26 mouse cellular contexts compared by ENCODE assay signal in the genomic region with DNA sequence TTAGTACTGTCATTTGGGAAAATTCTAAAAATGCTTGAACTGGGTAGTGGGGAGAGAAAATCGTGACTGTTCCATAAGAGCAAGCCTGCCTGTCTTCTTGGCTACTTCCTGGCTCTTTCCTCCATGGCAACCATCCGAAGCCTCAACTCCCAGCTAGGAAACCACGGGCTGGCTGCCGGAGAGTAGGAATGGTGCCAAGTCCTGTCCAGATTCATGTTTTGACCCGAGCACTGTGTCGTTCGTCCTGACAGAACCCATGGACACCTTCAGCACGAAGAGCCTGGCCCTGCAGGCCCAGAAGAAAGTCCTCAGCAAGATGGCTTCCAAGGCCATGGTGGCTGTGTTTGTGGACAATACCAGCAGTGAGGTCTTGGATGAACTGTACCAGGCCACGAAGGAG. TPM values are rescaled to one million over a fixed set of nuclear protein-coding genes. Genes with fewer than 3 reads are reported as not detected.
DNase-seq lines count a peak whose midpoint lies in the region; ATAC-seq and TF ChIP-seq lines count a peak whose summit lies in the region.
"Had no signal": no experiment of that assay in that cellular context is flagged by ENCODE, and none has a peak within 500 bp of the region (broad histone marks: within the 10 kb centered on the region; RNA-seq: fewer than 3 reads in every experiment).

No protein-coding gene starts in this region.

- no peak overlapping the region for H3K9ac ChIP-seq in embryonic facial prominence, embryonic 13.5 days
- H3K9ac ChIP-seq in limb, embryonic 13.5 days: peak overlapping the region; percentile 31; the same call in 1 of the 2 replicates
- H3K9ac ChIP-seq: liver, embryonic 14.5 days had no signal

- no peak for ATAC-seq in embryonic facial prominence, embryonic 13.5 days (ENCODE audit: insufficient number of reproducible peaks, insufficient read depth, low FRiP score, low TSS enrichment, low read depth)
- no peak for ATAC-seq in limb, embryonic 13.5 days (ENCODE audit: low FRiP score, low read depth)
- ATAC-seq: CD4-positive, CD25-positive, alpha-beta regulatory T cell, adult 4 months; intestine, embryonic 16.5 days had no signal

- no peaks in the 10 kb centered on the region for H3K9me3 ChIP-seq in embryonic facial prominence, embryonic 13.5 days
- no peaks in the 10 kb centered on the region for H3K9me3 ChIP-seq in limb, embryonic 13.5 days

- H3K4me1 ChIP-seq in embryonic facial prominence, embryonic 13.5 days: peaks cover 7% of the 10 kb centered on the region; the same call in 1 of the 2 replicates
- no peaks in the 10 kb centered on the region for H3K4me1 ChIP-seq in limb, embryonic 13.5 days

- peaks cover 37% of the 10 kb centered on the region for H3K36me3 ChIP-seq in embryonic facial prominence, embryonic 13.5 days
- H3K36me3 ChIP-seq in limb, embryonic 13.5 days: peaks cover 35% of the 10 kb centered on the region

- H3K4me3 ChIP-seq in gastrocnemius, adult 2 months: no peak overlapping the region
- H3K4me3 ChIP-seq in embryonic facial prominence, embryonic 13.5 days: no peak overlapping the region
- no peak overlapping the region for H3K4me3 ChIP-seq in limb, embryonic 13.5 days

- no peak overlapping the region for H3K4me2 ChIP-seq in embryonic facial prominence, embryonic 13.5 days
- H3K4me2 ChIP-seq in limb, embryonic 13.5 days (replicated peaks): no peak overlapping the region
- H3K4me2 ChIP-seq: heart, embryonic 11.5 days had no signal

- no peak for TF ChIP-seq CTCF in gastrocnemius, adult 2 months (IDR thresholded peaks at IDR 0.05)

- DNase-seq in gastrocnemius, adult 2 months: no peak
- no peak for DNase-seq in gastrocnemius, adult 18-20 months (ENCODE audit: low spot score)
- peak; percentile 27 for DNase-seq in left cerebral cortex, postnatal 4 days
- DNase-seq in left cerebral cortex, adult 18-20 months (ENCODE audit: low spot score in 2 of 2): no peak
- DNase-seq in adipocyte (ENCODE audit: low spot score): no peak
- DNase-seq: adrenal gland, adult 8-10 months; cerebellum, adult 11-12 months; cerebellum, adult 9-11 months; gastrocnemius, postnatal 36 days; heart, adult 18-20 months; heart, postnatal 36 days; kidney, adult 8-10 months; kidney, postnatal 14 days; layer of hippocampus, adult 9-11 months; lung, adult 2 months; lung, postnatal 10 days; midbrain, embryonic 14.5 days; thymus, adult 2 months; thymus, postnatal 36 days had no signal

- intact Hi-C loops in gastrocnemius, adult 2 months (cut with DNase I): no loop called here
- intact Hi-C loops in left cerebral cortex, postnatal 4 days (cut with DNase I): no loop called here

- WGBS in embryonic facial prominence, embryonic 13.5 days: 78% methylated on average over 9 of the region's 9 CpGs
- WGBS in limb, embryonic 13.5 days: 84% methylated on average over 9 of the region's 9 CpGs

- H3K27ac ChIP-seq in gastrocnemius, adult 2 months: 0 out of 2 replicates have a peak overlapping the region, but pooled peaks have one; percentile 62
- 0 out of 2 replicates have a peak overlapping the region, but pooled peaks have one; percentile 12 for H3K27ac ChIP-seq in embryonic facial prominence, embryonic 13.5 days
- no peak overlapping the region for H3K27ac ChIP-seq in limb, embryonic 13.5 days
- H3K27ac ChIP-seq: liver, embryonic 14.5 days had no signal

- H3K27me3 ChIP-seq in embryonic facial prominence, embryonic 13.5 days: no peaks in the 10 kb centered on the region
- H3K27me3 ChIP-seq in limb, embryonic 13.5 days: no peaks in the 10 kb centered on the region

RNA-seq across cellular contexts. Expression of a gene that starts 9.2 kb away (rescaled TPM):
- total RNA-seq in gastrocnemius, adult 2 months (2021): under 1 TPM; 0.25 to 0.43 TPM
- total RNA-seq in gastrocnemius, adult 18-20 months (2021): under 1 TPM; 0.21 to 0.25 TPM
- total RNA-seq in left cerebral cortex, postnatal 4 days (2021): 10 to 100 TPM; 11.1 TPM
- 1 to 10 TPM; 6.8 to 7.9 TPM for total RNA-seq in left cerebral cortex, adult 18-20 months (2021)
- 13.8 and 13.9 TPM in 2 replicates for polyA plus RNA-seq in embryonic facial prominence, embryonic 13.5 days (2015; fragmentation: Nextera tagmentation; extraction: Ambion mirVana)
- 11.3 and 12.0 TPM in 2 replicates for polyA plus RNA-seq in limb, embryonic 13.5 days (2015; fragmentation: Nextera tagmentation; extraction: Ambion mirVana)

RNA-seq across cellular contexts. Expression of a gene that starts 12.3 kb away (rescaled TPM):
- 10 to 100 TPM; 17.0 to 17.7 TPM for total RNA-seq in gastrocnemius, adult 2 months (2021)
- total RNA-seq in gastrocnemius, adult 18-20 months (2021): 10 to 100 TPM; 17.1 to 17.5 TPM
- total RNA-seq in left cerebral cortex, postnatal 4 days (2021): 10 to 100 TPM; 45.9 to 47.6 TPM
- 10 to 100 TPM; 38.8 to 40.9 TPM for total RNA-seq in left cerebral cortex, adult 18-20 months (2021)
- polyA plus RNA-seq in embryonic facial prominence, embryonic 13.5 days (2015; fragmentation: Nextera tagmentation; extraction: Ambion mirVana): 86.3 and 91.0 TPM in 2 replicates
- 98.6 and 102 TPM in 2 replicates for polyA plus RNA-seq in limb, embryonic 13.5 days (2015; fragmentation: Nextera tagmentation; extraction: Ambion mirVana)

RNA-seq across cellular contexts. Expression of a gene that starts 31.3 kb away (rescaled TPM):
- 1 to 10 TPM; 1.9 to 3.2 TPM for total RNA-seq in gastrocnemius, adult 2 months (2021)
- total RNA-seq in gastrocnemius, adult 18-20 months (2021): 1 to 10 TPM; 1.5 to 3.7 TPM
- 10 to 100 TPM; 91.1 to 95.7 TPM for total RNA-seq in left cerebral cortex, postnatal 4 days (2021)
- total RNA-seq in left cerebral cortex, adult 18-20 months (2021): 100 to 1,000 TPM; 116 to 117 TPM
- 2.4 and 2.5 TPM in 2 replicates for polyA plus RNA-seq in embryonic facial prominence, embryonic 13.5 days (2015; fragmentation: Nextera tagmentation; extraction: Ambion mirVana)
- polyA plus RNA-seq in limb, embryonic 13.5 days (2015; fragmentation: Nextera tagmentation; extraction: Ambion mirVana): 2.5 and 2.6 TPM in 2 replicates
- polyA plus RNA-seq: CD4-positive, CD25-positive, alpha-beta regulatory T cell, adult 4 months had no signal

RNA-seq across cellular contexts. Expression of a gene that starts 47.2 kb away (rescaled TPM):
- total RNA-seq in gastrocnemius, adult 2 months (2021): 10 to 100 TPM; 34.0 to 43.2 TPM
- total RNA-seq in gastrocnemius, adult 18-20 months (2021): 10 to 100 TPM; 35.6 to 41.6 TPM
- 10 to 100 TPM; 48.9 to 50.2 TPM for total RNA-seq in left cerebral cortex, postnatal 4 days (2021)
- 10 to 100 TPM; 59.7 to 69.5 TPM for total RNA-seq in left cerebral cortex, adult 18-20 months (2021)
- 34.9 and 37.5 TPM in 2 replicates for polyA plus RNA-seq in embryonic facial prominence, embryonic 13.5 days (2015; fragmentation: Nextera tagmentation; extraction: Ambion mirVana)
- polyA plus RNA-seq in limb, embryonic 13.5 days (2015; fragmentation: Nextera tagmentation; extraction: Ambion mirVana): 34.9 and 39.8 TPM in 2 replicates

RNA-seq across cellular contexts. Expression of a gene that starts 49.7 kb away (rescaled TPM):
- 10 to 100 TPM; 13.2 to 25.5 TPM for total RNA-seq in gastrocnemius, adult 2 months (2021)
- 10 to 100 TPM; 11.4 to 23.0 TPM for total RNA-seq in gastrocnemius, adult 18-20 months (2021)
- not detected for total RNA-seq in left cerebral cortex, postnatal 4 days (2021)
- 1 to 10 TPM; 1.8 to 3.6 TPM for total RNA-seq in left cerebral cortex, adult 18-20 months (2021)
- 0.24 and 0.30 TPM in 2 replicates for polyA plus RNA-seq in embryonic facial prominence, embryonic 13.5 days (2015; fragmentation: Nextera tagmentation; extraction: Ambion mirVana)
- polyA plus RNA-seq in limb, embryonic 13.5 days (2015; fragmentation: Nextera tagmentation; extraction: Ambion mirVana): 0.27 and 0.37 TPM in 2 replicates
- polyA plus RNA-seq: CD4-positive, CD25-positive, alpha-beta regulatory T cell, adult 4 months; forebrain, embryonic 14.5 days; heart, embryonic 11.5 days had no signal

Comparison
In these comparisons a context has a peak if more than half of its experiments do, and no peak if none do; other contexts are left out.
1. RNA of a gene that starts 9.2 kb away (total RNA-seq): 11.1 TPM in left cerebral cortex, postnatal 4 days and 6.8 to 7.9 TPM in left cerebral cortex, adult 18-20 months; 0.25 to 0.43 TPM in gastrocnemius, adult 2 months and 0.21 to 0.25 TPM in gastrocnemius, adult 18-20 months; every median in the first group is over 4 times any median in the second.
2. RNA of a gene that starts 31.3 kb away (total RNA-seq): 116 to 117 TPM in left cerebral cortex, adult 18-20 months and 91.1 to 95.7 TPM in left cerebral cortex, postnatal 4 days; 1.5 to 3.7 TPM in gastrocnemius, adult 18-20 months and 1.9 to 3.2 TPM in gastrocnemius, adult 2 months; every median in the first group is over 10 times any median in the second.